Mouse (Mus musculus) cerebellum, adult 9-11 months (tissue): ENCODE data around the gene Adk.

Experiments used
- DNase-seq: peaks from one replicate; pipeline ENCODE4 v3.0.0; 2022

Gene Adk

DNA sequence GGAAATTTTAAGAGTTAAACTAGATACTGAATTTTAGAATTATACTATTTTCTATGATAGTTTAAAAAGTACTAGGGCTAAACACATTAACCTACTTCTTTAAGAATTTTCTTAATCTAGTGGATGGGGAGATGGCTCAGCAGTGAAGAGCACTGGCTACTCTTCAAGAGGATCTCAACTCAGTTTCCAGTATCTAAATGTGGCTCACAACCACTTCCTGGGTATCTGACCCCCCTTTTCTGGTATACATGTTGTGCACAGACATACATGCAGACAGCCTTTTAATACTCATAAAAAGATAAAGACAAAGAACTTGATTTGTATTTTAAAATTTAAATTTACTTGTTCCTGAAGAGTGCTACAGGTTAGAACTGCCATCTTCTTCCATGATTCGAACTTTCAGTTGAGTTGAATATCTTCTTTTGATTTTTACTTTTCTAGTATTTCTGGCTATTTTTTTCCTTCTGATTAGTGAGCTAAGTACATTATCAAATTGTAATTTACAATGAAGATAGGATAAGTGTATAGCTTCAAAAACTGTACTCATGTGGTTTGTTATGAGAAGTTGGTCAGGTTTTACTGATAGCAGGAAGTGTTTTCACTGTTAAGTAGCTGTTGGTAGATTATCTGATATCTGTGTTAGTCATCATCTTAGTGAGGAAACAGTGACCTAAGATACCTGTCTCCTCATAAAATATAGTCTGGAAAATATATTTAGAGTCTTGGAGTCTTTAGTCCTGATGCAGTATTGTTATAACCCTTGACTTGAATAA is 121.8 kb downstream of the Adk start:
- DNase-seq: no peak

- no peak for DNase-seq
These were observed 122.4 kb downstream of the Adk start for GRCm38 (mm10) chr14:21174804-21175203.

GRCm38 (mm10) chr14:21177781-21178180 is 125.4 kb downstream of the Adk start:
- no peak for DNase-seq

DNA sequence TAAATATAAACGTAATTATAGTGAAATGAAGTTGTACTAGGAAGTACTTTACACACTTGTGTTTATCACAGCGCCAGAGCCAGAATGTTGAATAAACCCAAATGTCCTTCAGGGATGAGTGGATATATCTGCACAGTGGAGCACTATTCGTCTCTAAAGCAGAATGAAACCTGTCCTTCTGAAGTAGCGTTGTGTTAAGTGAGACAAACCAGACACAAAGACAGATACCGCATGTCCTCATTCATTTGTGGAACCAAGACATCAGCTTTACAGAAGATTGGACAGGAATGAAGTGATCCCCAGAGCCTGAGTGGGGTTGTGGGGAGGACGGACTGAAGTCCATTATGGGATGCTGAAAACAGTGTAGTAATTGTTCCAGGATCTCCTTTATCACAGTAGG is 126.0 kb downstream of the Adk start:
- no peak for DNase-seq

- no peak for DNase-seq
These were observed 128.7 kb downstream of the Adk start for GRCm38 (mm10) chr14:21181053-21181452.

DNA sequence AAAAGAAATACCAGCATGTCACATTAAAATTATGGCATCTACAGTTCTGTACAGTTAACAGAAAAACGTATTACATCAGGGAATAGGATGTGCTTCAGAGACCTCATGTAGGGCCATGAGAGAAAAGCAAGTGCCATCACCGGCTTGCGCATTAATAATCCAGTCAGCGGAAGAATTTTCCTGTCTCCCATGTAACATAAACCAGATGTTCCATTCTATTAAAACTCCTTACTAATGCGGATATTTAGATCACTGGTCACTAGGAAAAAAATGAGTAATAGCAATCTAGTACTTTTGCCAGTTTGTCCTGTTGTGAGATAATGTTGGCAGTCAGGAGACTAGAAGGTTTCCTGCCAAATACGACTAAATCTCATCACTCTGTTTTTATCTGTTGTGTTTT is 139.6 kb downstream of the Adk start:
- DNase-seq: no peak

DNA sequence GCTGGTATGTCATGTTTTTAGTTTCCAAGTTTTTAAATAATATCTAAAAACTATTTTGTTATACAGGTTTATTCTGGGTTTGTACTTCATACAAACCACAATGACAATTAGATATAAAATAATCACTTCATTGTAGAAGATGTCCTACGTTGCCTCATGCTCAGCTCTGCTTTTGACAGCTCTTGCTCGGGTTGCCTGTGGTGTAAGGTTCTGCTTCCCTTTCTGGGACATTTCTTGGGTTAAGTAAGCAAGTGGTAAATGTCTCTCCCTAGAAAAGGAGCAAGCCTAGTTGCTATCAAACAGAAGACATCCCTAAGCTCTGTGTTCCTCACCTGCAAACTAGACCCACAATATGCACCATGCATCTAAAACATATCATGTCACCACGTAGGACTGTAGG is 140.4 kb downstream of the Adk start:
- DNase-seq: no peak

DNA sequence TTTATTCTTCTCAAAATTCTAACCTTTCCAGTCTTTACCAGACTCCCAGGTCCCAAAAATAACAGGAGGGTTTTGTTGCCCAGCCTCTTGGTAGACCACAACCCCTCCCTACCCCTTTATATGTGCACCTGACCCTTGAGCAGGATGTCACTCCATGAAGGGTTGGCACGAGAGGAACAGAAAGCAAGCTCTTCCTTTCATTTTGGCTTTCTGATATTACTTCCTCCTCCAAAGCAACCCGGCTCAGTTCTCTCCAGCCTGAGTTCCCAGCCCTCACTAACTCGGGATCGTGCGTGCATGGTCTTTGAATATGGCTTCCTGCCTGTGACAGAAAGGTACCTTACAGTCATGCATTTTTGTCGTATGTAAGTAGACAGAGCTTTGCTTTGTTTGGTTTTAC is 142.0 kb downstream of the Adk start:
- DNase-seq: no peak

DNA sequence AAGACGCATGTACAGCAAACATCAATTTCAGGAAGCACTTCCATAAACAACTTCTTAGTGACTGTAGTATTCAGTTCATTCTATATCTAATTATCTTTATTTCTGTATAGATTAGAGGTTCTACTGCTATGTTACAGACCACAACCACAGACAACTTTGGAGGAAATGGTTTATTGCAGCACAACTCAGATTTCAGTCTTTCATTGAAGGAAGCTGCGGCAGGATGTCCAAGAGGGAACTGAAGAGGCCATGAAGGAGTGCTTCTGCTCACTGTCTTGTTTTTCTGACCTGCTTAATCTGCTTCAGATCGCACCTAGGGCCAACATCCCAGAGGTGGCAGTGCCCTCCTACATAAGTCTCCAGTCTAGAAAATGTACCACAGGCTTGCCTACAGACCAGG is 148.5 kb downstream of the Adk start:
- no peak for DNase-seq

DNA sequence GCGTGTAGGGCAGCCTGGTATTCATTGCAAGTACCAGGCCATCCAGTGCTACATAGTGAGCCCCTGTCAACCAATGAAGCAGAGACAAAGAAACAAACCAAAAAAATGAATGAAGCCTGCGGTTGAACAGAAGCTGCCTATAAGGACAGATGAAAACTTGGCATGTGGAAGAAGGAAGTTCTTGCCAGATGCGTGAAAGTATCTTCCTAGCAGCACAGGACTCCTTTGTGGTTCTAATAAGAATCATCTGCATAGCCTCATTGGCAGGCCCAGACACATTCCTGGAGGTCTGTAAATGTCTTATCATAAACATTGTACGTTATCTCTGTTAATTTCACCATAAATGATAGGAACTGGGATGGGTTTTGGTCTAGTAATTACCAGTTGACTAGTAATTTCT is 154.1 kb downstream of the Adk start:
- no peak for DNase-seq

DNA sequence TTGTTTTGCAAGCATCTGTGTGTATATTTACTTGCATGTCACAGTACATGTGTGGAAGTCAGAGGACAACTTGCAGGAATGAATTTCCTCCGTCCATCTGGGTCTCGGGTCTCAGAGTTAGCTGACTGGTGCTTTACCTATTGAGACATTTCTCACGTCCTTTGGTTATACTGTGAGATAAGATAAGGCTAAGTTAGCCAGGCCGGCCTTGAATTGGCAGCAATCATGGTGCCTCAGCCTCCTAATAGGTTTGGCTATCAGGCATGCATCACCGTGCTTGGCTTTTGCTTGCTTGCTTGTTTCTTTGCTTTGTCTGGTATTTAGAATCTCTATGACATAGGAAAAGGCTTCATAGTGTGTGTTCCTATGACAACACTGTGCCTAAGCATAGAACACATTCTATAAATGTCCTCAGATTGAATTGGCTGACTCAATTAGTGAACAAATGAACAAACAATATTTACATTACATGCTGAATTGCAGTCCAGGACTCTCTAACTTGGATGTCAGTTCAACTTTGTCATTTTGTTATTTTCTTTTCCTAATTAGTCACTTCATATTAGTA is 169.3 kb downstream of the Adk start:
- DNase-seq: no peak

DNA sequence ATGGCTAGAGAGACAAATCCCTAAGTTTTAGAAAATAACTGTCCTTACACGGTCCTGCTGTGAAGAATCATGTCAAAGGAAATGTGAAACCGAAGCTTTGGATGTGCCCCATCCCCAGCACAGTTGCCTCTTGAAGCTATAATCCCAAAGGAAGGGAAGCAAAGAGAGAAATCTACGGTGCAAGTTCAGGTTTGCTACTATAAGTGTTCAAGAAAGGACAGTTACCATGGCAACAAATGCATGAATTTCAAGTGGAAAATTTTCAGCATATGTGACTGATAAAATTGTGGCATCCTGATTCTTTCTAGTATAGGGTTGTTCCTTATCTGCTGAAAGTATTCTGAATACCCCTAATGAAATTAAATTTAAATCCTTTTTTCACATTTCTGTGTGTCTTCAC is 169.8 kb downstream of the Adk start:
- DNase-seq: no peak

DNA sequence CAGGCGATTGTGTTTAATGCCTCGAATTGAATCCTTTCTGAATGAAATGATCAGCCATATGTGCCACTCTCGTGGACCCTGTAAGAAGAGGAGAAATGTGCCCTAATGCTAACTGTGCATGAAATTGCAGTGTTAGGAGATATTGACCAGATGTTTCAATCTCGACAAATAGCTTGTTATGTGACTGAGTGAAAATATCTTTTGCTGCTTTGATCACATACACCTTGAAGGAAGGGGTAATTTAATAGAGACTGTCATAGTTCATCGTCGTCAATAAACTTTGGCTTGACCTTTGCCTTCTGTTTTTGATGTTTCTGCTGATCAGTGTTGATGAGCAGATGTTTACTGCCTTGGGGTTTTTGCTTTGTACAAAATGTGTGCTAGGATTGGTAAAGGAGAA is 171.1 kb downstream of the Adk start:
- DNase-seq: no peak

DNA sequence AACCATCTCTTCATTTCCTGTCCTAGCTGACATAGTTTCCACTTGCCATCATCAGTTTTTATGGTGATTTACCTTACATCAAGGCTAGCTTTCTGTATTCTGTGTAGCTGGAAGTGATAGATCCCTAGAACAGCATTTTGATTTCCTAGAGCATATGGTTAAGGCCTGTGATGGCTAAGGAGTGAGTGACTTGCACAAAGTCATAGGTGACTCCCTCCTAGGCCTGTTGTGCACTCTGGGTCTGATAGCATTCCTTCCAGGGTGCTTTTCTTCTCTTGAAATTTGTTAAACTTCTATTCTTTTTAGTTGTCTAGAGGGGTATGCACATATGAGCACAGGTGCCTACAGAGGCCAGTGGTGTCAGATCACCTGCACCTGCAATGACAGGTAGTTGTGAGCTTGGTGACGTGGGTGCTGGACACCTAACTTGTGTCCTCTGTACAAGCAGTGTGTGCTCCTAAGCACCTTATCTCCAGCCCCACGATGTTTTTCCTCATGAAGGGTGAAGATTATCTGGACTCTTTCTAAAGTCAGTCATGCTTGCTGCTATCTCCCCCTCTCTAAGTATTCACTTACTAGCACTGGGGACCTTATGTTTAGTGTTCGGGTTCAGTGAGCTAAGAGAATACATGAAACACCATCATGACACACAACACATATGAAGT is 171.7 kb downstream of the Adk start:
- no peak for DNase-seq

GRCm38 (mm10) chr14:21237051-21237450 is 184.7 kb downstream of the Adk start:
- DNase-seq: no peak

DNA sequence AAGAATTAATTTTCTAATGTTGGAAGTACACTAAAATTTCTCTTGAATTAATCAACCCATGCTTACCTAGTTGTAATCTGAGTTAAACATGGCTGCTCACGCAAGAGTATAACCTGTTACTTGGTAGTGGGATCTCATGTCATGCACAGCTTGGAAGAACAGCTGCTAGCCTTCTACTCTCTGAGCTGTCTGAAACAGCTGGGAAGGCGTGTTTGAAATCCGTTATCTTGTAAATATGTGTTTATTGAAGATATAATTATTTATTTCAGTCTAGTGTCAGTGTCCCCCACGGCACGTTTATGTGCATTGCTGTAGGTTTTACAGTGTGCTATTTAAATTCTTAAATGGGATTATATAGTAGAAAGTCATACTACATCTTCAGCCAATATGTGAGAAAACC is 188.7 kb downstream of the Adk start:
- no peak for DNase-seq

GRCm38 (mm10) chr14:21251386-21251785 is 199.0 kb downstream of the Adk start:
- no peak for DNase-seq

DNA sequence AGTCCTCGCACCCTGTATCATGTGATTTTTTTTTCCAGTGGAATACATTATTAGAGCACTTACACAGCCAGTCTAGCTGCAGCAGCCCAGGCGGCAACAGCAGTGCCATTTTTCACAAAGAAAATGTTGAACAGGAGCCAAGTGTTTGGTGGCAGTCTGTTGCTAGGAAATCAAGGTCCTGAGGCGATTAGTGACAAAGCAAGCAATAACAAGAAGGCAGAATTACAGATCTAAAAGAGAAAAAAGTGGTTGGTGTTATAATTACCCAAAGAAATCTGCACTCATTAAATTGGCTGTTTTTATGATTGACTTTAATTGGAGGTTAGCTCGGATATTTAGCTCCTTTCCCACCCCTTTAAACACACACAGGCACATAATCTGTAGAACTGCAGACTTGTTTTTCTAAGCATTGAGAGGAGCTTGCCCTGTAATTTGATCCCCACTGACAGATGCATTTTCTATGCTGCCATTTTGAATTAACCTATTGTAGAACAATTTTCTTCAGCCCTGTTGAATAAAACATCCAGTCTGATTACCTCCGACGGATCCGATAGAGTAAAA is 200.0 kb downstream of the Adk start:
- DNase-seq: peak; percentile 63

- DNase-seq: peak; percentile 33
These were observed 201.1 kb downstream of the Adk start for GRCm38 (mm10) chr14:21253321-21253992.

DNA sequence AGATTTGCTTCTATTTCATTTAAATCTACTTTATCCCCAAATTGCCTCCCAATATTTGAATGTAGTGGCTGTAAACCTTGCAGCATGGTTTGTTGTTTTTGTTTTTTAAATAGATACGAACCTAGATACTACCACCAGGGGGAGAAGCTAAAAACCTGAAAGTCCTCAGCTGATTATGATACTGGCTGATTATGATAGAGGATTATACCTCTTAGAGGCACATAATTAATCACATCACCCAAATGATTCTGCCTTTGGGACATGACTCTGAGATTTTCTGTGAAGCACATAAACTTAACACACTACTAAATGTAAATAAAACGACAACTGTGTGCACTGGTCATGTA is 201.6 kb downstream of the Adk start:
- no peak for DNase-seq

DNA sequence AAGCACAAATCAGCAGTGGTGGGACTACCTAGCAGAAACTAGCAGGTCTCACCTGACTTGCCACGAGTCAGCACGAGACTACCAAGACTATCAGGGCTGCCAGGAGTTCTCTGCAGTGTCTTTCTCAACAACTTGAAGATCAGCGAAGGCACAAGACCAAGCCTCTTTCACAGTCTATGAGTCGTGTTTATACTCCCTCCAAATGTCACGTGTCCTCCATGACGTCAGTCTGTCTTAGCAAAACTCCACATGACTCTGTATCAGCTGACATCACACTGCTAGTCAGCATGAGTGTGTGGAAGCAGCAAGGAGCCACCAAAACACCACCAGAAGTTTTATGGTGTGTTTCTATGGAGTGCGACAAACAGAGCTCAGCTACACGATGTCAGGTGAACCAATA is 215.9 kb downstream of the Adk start:
- DNase-seq: no peak

DNA sequence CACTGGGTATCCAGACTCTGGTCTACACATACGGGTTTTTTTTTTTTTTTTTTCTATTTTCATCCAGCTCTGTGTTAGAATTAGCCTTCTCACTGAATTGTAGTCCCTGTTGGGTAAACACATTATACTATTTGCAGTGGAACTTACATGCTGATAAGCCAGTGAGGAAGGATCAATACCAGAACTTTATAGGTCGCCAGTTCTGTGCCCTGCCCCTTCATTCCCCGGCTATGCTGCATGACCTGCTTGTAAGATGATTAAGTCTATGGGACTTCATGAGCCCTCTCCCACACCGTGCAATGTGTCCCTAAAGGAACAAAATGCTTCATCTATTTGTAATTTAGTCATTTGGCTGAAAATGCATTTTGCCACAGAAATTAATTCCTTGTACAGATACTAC is 219.1 kb downstream of the Adk start:
- no peak for DNase-seq

- no peak for DNase-seq
These were observed 223.4 kb downstream of the Adk start for GRCm38 (mm10) chr14:21275786-21276185.

GRCm38 (mm10) chr14:21278290-21278689 is 225.9 kb downstream of the Adk start:
- DNase-seq: no peak
